Mouse (Mus musculus) lung, postnatal 10 days (tissue): ENCODE measurements at regions not wholly inside any gene's neighbourhood (a gene's known extent, or its start where the extent isn't known, plus 50 kb on each side); places are given as distances from the start of the nearest gene placed in this dataset.
"Not testable (repeated sequence)": the region's sequence is repeated elsewhere in the genome, so short reads cannot be mapped to it uniquely, and the experiment has no call there.

Source experiments
- DNase-seq: peaks from one replicate; pipeline ENCODE4 v3.0.0; 2021

DNA sequence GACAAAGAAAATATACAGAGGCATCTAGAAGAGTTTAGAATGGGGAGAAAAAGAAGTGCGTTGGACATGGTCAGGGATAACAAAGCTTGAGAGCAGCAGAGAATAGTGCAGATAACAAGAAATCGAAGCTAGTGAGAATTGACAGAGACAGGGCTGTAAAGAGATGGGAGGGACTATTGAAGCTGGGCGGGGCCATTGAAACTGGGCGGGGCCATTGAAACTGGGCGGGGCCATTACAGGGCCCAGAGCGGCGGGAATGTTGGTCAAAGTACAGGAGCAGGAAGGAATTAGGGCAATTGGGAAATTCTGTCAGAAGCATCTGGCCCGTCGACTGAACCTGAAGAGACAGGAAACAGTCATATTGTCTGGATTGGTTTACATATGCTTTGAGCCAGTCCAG, 243.3 kb upstream of the Srek1ip1 start:
- DNase-seq: no peak

DNA sequence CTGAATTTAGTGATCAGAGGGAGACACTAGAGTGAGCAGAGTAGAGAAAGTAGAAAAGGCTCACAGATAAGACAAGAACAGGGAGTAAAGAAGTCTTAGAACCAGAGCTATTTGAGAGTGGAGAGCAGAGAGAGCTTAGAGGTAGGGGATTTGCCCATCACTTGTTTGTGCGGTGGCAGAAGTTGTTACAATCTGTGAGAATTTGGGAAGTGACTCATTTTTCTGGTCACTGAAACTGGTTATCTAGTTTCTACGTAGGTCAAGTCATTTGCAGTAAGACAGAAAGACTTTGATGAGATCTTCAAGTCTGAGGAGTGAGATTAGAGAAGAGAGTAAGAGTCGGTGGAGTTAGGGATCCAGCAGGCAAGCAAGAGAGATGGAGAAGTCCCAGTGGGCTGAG, 239.0 kb upstream of the Srek1ip1 start:
- DNase-seq: no peak

DNA sequence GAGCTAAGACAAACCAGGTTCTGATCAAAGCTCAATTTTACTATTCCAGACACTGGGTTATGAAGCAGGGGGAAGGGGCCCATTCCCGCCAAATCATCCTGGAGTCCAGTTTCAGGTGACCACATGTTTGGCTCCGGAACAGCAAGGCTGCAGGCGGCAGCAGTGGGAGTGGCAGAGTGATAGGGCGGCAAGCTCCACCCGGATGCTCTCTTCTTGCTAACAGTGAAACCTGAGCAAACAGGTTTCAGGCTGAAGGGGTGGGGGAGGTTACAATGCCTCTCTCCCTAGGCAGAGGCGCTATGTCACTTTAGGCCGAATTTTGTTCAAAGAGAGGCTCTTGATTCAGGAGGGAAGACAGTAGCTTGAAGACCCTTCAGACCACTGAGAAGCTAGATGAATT, 235.7 kb upstream of the Srek1ip1 start:
- not testable (repeated sequence) for DNase-seq

- no peak for DNase-seq
These were observed 232.4 kb upstream of the Srek1ip1 start for GRCm38 (mm10) chr13:104559876-104560275.

GRCm38 (mm10) chr13:104560500-104561114, 231.7 kb upstream of the Srek1ip1 start:
- DNase-seq: peak; percentile 11

GRCm38 (mm10) chr13:104562536-104562935, 229.7 kb upstream of the Srek1ip1 start:
- no peak for DNase-seq

DNA sequence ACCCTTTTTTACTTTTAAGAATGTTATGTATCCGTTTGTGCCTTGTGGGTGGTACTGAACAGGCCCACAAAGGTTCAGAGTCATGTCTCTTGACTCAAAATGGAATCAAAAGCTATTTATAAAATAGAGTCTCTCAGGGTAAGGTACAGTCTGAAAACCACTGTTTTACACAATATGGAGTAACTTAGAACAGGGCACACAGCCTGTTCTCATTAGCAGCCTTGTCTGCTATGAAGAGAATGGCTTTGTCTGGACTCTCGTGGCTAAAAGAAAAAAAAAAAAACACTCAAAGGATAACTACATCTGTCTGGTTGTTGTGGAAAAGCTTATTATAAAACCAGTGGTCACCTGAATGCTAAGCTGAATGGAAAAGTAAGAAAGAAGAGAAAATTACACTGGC, 229.3 kb upstream of the Srek1ip1 start:
- DNase-seq: no peak

- no peak for DNase-seq
These were observed 228.4 kb upstream of the Srek1ip1 start for GRCm38 (mm10) chr13:104563889-104564288.

DNA sequence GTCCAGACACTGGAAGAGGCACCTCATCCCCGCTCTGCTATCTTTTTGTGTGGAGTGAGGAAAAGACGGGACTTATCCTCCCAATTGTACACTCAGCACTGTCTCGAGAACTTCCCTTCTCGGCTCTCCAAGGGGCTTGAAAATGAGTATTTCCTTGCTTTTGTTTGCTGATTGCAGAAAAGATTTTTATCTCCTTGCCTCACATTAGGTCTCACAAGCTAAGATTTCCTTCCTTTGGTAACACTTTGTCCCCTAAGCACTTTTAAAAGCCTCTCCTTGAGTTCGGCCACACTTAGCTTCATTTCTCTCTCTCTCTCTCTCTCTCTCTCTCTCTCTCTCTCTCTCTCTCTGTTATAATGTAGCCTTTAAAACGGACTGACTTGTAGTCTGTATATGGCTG, 222.5 kb upstream of the Srek1ip1 start:
- no peak for DNase-seq

GRCm38 (mm10) chr13:104572236-104572635, 220.0 kb upstream of the Srek1ip1 start:
- no peak for DNase-seq

DNA sequence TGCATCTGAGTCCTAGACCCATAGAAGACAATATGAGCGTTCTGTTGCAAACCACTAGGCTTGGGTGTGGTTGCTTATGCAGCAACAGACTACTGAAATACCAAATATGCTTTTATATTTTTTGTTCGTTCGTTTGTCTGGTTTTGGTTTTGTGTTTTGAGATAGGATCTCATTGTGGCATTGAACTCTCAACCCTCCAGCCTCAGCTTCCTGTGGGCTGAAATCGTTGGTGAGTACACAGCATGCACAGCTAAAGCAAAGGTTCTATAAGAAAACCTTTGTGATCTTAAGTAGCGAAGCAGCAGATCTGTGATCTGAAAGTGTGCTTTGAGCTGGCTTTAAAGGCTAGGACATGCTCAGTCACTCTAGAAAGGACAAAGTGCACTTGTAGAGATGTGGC, 217.9 kb upstream of the Srek1ip1 start:
- DNase-seq: no peak

- no peak for DNase-seq
These were observed 216.0 kb upstream of the Srek1ip1 start for GRCm38 (mm10) chr13:104576188-104576789.

- DNase-seq: no peak
These were observed 214.4 kb upstream of the Srek1ip1 start for GRCm38 (mm10) chr13:104577856-104578255.

DNA sequence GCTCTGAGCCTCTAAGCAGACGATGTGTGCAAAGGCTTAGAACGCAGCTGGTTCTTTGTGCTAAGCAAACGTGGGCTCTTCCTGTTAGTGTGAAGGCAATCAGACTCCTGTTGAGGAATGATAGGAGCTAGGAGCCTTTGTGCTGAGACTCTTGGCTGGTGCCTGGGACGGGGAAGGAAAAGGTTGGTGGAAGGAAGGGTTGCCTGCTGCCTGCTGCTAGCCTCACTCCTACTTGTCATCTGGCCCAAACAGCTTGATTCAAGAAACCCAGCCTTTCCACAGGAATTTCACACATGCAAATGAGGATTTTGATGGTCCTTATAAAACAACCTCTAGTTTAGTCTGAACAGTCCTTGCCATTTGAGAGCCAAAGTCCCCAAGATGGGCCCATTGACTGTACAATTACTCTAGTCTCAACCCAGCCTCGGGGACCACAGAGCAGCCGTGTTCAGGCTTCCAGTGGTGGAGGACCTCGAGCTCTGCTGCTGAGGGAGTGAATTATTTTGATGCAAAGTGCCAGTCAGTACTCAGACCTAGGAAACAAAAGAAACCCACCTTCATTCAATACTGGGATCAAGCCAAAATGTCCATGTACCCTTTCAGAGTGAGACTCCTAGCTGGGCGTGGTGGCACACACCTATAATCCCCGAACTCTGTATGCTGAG, 211.5 kb upstream of the Srek1ip1 start:
- DNase-seq: no peak
